16 mouse cellular contexts compared by ENCODE assay signal in the genomic region with DNA sequence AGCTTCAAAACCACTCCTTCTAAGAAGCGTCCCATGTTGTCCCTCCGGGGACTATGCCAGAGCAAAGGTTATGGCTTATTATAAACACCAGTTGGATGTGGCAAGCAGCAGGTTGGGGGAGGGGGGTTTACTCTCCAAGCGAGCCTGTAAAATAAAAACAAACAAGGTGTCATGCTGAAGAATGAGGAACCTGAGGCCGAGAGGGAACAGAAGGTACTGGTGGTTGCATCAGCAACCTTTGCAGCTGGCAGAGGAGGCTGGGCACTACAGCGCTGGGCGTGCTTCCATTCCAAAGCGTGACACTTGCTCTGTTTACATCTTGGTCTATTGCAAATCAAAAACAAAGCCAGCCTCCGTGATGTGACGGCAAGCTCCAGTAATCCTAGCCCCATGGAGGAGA. TPM values are rescaled to one million over a fixed set of nuclear protein-coding genes. Genes with fewer than 3 reads are reported as not detected.
DNase-seq lines count a peak whose midpoint lies in the region; ATAC-seq and TF ChIP-seq lines count a peak whose summit lies in the region.
"Had no signal": no experiment of that assay in that cellular context is flagged by ENCODE, and none has a peak within 500 bp of the region (broad histone marks: within the 10 kb centered on the region; RNA-seq: fewer than 3 reads in every experiment).

No protein-coding gene starts in this region.

- H3K36me3 ChIP-seq in intestine, postnatal 0 days (ENCODE audit: control insufficient read depth, insufficient read depth) = no peaks in the 10 kb centered on the region
- no peaks in the 10 kb centered on the region for H3K36me3 ChIP-seq in intestine, embryonic 15.5 days
- no peaks in the 10 kb centered on the region for H3K36me3 ChIP-seq in ES-Bruce4 (ENCODE audit: control insufficient read depth, insufficient read depth, low read length, poor library complexity, severe bottlenecking)
- no peaks in the 10 kb centered on the region for H3K36me3 ChIP-seq in liver, embryonic 15.5 days (replicated peaks)
- H3K36me3 ChIP-seq: midbrain, embryonic 13.5 days had no signal

- H3K9ac ChIP-seq in intestine, postnatal 0 days (ENCODE audit: low read depth, low read length) = no peak overlapping the region
- H3K9ac ChIP-seq in intestine, embryonic 15.5 days = no peak overlapping the region
- 0 out of 2 replicates have a peak overlapping the region, but pooled peaks have one; percentile 24 for H3K9ac ChIP-seq in ES-Bruce4 (ENCODE audit: low read depth, poor library complexity, severe bottlenecking)
- no peak overlapping the region for H3K9ac ChIP-seq in liver, embryonic 15.5 days
- H3K9ac ChIP-seq: midbrain, embryonic 13.5 days had no signal

- no peak overlapping the region for H3K27ac ChIP-seq in intestine, postnatal 0 days (ENCODE audit: low read depth, low read length)
- no peak overlapping the region for H3K27ac ChIP-seq in intestine, embryonic 15.5 days
- H3K27ac ChIP-seq in ES-Bruce4 (ENCODE audit: insufficient read depth, low read length) = no peak overlapping the region
- H3K27ac ChIP-seq in liver, embryonic 15.5 days (replicated peaks) = peak overlapping the region; percentile 81
- H3K27ac ChIP-seq: midbrain, embryonic 13.5 days had no signal

- peak; percentile 26 for ATAC-seq in intestine, postnatal 0 days
- ATAC-seq in intestine, embryonic 15.5 days = no peak
- no peak for ATAC-seq in liver, embryonic 15.5 days (ENCODE audit: insufficient read depth)
- peak; percentile 55 for ATAC-seq in megakaryocyte, adult 5-6 weeks (ENCODE audit: poor library complexity, severe bottlenecking)
- ATAC-seq: midbrain, embryonic 13.5 days had no signal

- peaks cover 4% of the 10 kb centered on the region for H3K4me1 ChIP-seq in intestine, postnatal 0 days (replicated peaks; ENCODE audit: control insufficient read depth, insufficient read depth, low read length)
- peaks cover 15% of the 10 kb centered on the region for H3K4me1 ChIP-seq in intestine, embryonic 15.5 days (replicated peaks)
- H3K4me1 ChIP-seq in ES-Bruce4 (ENCODE audit: control insufficient read depth, insufficient read depth, low read length) = no peaks in the 10 kb centered on the region
- peaks cover 63% of the 10 kb centered on the region for H3K4me1 ChIP-seq in liver, embryonic 15.5 days (replicated peaks)

- H3K4me3 ChIP-seq in intestine, postnatal 0 days (ENCODE audit: low read depth, low read length) = no peak overlapping the region
- H3K4me3 ChIP-seq in intestine, embryonic 15.5 days (replicated peaks) = no peak overlapping the region
- no peak overlapping the region for H3K4me3 ChIP-seq in ES-Bruce4 (ENCODE audit: low read depth, low read length)
- no peak overlapping the region for H3K4me3 ChIP-seq in liver, embryonic 15.5 days (replicated peaks)
- H3K4me3 ChIP-seq: erythroblast, embryonic 14.5 days; midbrain, embryonic 13.5 days had no signal

- TF ChIP-seq CTCF in intestine, postnatal 0 days (IDR thresholded peaks at IDR 0.05; ENCODE audit: low read depth) = no peak
- no peak for TF ChIP-seq CTCF in ES-Bruce4 (IDR thresholded peaks at IDR 0.05; ENCODE audit: low read depth, low read length)

- no peak for TF ChIP-seq EP300 in ES-Bruce4 (IDR thresholded peaks at IDR 0.05; ENCODE audit: insufficient read depth, low read depth, low read length)

- H3K27me3 ChIP-seq in intestine, postnatal 0 days (replicated peaks; ENCODE audit: control insufficient read depth, insufficient read depth, low read length) = no peaks in the 10 kb centered on the region
- no peaks in the 10 kb centered on the region for H3K27me3 ChIP-seq in intestine, embryonic 15.5 days (replicated peaks)
- H3K27me3 ChIP-seq in ES-Bruce4 (ENCODE audit: control insufficient read depth, insufficient read depth, low read length, poor library complexity, severe bottlenecking) = no peaks in the 10 kb centered on the region
- 0 out of 2 replicates have a peak, but pooled peaks cover 11% of the 10 kb centered on the region for H3K27me3 ChIP-seq in liver, embryonic 15.5 days

- WGBS in intestine, postnatal 0 days = 12% methylated on average over 9 of the region's 9 CpGs
- 19% methylated on average over 9 of the region's 9 CpGs for WGBS in intestine, embryonic 15.5 days
- WGBS in liver, embryonic 15.5 days (ENCODE audit: insufficient replicate concordance) = 32% methylated on average over 9 of the region's 9 CpGs

- no peak overlapping the region for H3K4me2 ChIP-seq in intestine, postnatal 0 days (replicated peaks; ENCODE audit: low read depth)
- H3K4me2 ChIP-seq in intestine, embryonic 15.5 days (replicated peaks) = no peak overlapping the region
- peak overlapping the region; percentile 35; the same call in 1 of the 2 replicates for H3K4me2 ChIP-seq in liver, embryonic 15.5 days
- H3K4me2 ChIP-seq: midbrain, embryonic 13.5 days had no signal

- H3K9me3 ChIP-seq in intestine, postnatal 0 days (ENCODE audit: control insufficient read depth) = no peaks in the 10 kb centered on the region
- H3K9me3 ChIP-seq in intestine, embryonic 15.5 days = no peaks in the 10 kb centered on the region
- no peaks in the 10 kb centered on the region for H3K9me3 ChIP-seq in ES-Bruce4 (replicated peaks; ENCODE audit: control insufficient read depth, insufficient read depth, low read length, poor library complexity, severe bottlenecking)
- H3K9me3 ChIP-seq in liver, embryonic 15.5 days (replicated peaks) = no peaks in the 10 kb centered on the region
- H3K9me3 ChIP-seq: midbrain, embryonic 13.5 days had no signal

- no peak for TF ChIP-seq POLR2A in ES-Bruce4 (IDR thresholded peaks at IDR 0.05; ENCODE audit: insufficient read depth, low read length)

- DNase-seq in right cerebral cortex, adult 2 months (ENCODE audit: low spot score in 2 of 2) = no peak
- DNase-seq in left cerebral cortex, adult 11 months (ENCODE audit: low spot score) = no peak
- no peak for DNase-seq in cerebellum, adult 18-20 months
- DNase-seq: right cerebral cortex, postnatal 4 days had no signal

RNA-seq across cellular contexts. Expression of gene Fbxo31, which starts 1.9 kb away (rescaled TPM):
- 4.5 and 5.6 TPM in 2 replicates for polyA plus RNA-seq in intestine, postnatal 0 days (2015; fragmentation: Nextera tagmentation; extraction: Ambion mirVana)
- polyA plus RNA-seq in intestine, embryonic 15.5 days (2015; fragmentation: Nextera tagmentation; extraction: Ambion mirVana) = 13.2 and 14.0 TPM in 2 replicates
- polyA plus RNA-seq in ES-Bruce4 (2011; ENCODE audit: insufficient read depth, insufficient read length, low read depth, missing spikeins) = 14.4 and 17.7 TPM in 2 replicates
- 8.5 and 9.1 TPM in 2 replicates for polyA plus RNA-seq in liver, embryonic 15.5 days (2015; fragmentation: Nextera tagmentation; extraction: Ambion mirVana)
- 4.2 and 5.3 TPM in 2 replicates for total RNA-seq in megakaryocyte, adult 5-6 weeks (2015)
- 5.2 and 10.8 TPM in 2 replicates for total RNA-seq in megakaryocyte, adult 5-6 weeks (2017)

RNA-seq across cellular contexts. Expression of gene Map1lc3b, which starts 9.7 kb away (rescaled TPM):
- 264 and 267 TPM in 2 replicates for polyA plus RNA-seq in intestine, postnatal 0 days (2015; fragmentation: Nextera tagmentation; extraction: Ambion mirVana)
- polyA plus RNA-seq in intestine, embryonic 15.5 days (2015; fragmentation: Nextera tagmentation; extraction: Ambion mirVana) = 177 and 190 TPM in 2 replicates
- 86.5 and 98.6 TPM in 2 replicates for polyA plus RNA-seq in ES-Bruce4 (2011; ENCODE audit: insufficient read depth, insufficient read length, low read depth, missing spikeins)
- polyA plus RNA-seq in liver, embryonic 15.5 days (2015; fragmentation: Nextera tagmentation; extraction: Ambion mirVana) = 136 and 139 TPM in 2 replicates
- 124 and 139 TPM in 2 replicates for total RNA-seq in megakaryocyte, adult 5-6 weeks (2015)
- total RNA-seq in megakaryocyte, adult 5-6 weeks (2017) = 141 and 163 TPM in 2 replicates

RNA-seq across cellular contexts. Expression of gene 1700018B08Rik, which starts 36.3 kb away (rescaled TPM):
- polyA plus RNA-seq in intestine, postnatal 0 days (2015; fragmentation: Nextera tagmentation; extraction: Ambion mirVana) = not detected in 2 replicates
- polyA plus RNA-seq in intestine, embryonic 15.5 days (2015; fragmentation: Nextera tagmentation; extraction: Ambion mirVana) = not detected in 2 replicates
- polyA plus RNA-seq in ES-Bruce4 (2011; ENCODE audit: insufficient read depth, insufficient read length, low read depth, missing spikeins) = not detected in 2 replicates
- polyA plus RNA-seq in liver, embryonic 15.5 days (2015; fragmentation: Nextera tagmentation; extraction: Ambion mirVana) = not detected in 2 replicates
- not detected in 2 replicates for total RNA-seq in megakaryocyte, adult 5-6 weeks (2015)
- total RNA-seq in megakaryocyte, adult 5-6 weeks (2017) = not detected in 2 replicates
- total RNA-seq: layer of hippocampus, adult 18-20 months had no signal
- polyA plus RNA-seq: erythroblast, embryonic 14.5 days; heart, embryonic 16.5 days; intestine, embryonic 14.5 days; limb, embryonic 11.5 days; midbrain, embryonic 13.5 days; thymus, postnatal 0 days had no signal

Comparison
In these comparisons a context has a peak if more than half of its experiments do, and no peak if none do; other contexts are left out.
1. ATAC-seq: peak in intestine, postnatal 0 days (single experiment) and megakaryocyte, adult 5-6 weeks (single experiment); none in intestine, embryonic 15.5 days (single experiment) and liver, embryonic 15.5 days (single experiment).